Mouse (Mus musculus): ENCODE results near the gene Arhgef39.

Gene Arhgef39

GRCm38 (mm10) chr4:43477857-43478533 is 21.5 kb downstream of the Arhgef39 start:
- DNase-seq = peak; percentile 82

- no peak for DNase-seq
Measured at GRCm38 (mm10) chr4:43476604-43477003, 22.9 kb downstream of the Arhgef39 start.

- DNase-seq = no peak
Measured at GRCm38 (mm10) chr4:43473636-43474035, 25.9 kb downstream of the Arhgef39 start.

DNA sequence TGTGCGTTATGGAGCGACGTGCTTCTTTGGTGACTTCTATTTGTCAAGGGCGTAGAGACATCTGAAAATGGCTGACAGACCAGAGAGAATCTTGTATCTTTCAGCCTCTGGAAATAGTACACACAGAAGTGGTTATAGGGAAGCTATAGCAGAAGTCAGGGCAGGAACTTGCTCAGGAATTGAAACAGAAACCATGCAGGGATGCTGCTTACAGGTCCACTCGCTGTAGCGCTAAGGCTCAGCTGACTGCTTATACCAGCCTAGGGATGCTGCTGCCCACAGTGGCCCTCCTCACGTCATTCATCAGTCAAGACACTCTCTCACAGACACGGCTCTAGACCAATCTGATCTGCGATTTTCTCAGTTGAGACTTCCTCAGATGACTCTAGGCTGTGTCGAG is 29.2 kb downstream of the Arhgef39 start:
- no peak for DNase-seq

GRCm38 (mm10) chr4:43466872-43467271 is 32.6 kb downstream of the Arhgef39 start:
- no peak for DNase-seq

DNA sequence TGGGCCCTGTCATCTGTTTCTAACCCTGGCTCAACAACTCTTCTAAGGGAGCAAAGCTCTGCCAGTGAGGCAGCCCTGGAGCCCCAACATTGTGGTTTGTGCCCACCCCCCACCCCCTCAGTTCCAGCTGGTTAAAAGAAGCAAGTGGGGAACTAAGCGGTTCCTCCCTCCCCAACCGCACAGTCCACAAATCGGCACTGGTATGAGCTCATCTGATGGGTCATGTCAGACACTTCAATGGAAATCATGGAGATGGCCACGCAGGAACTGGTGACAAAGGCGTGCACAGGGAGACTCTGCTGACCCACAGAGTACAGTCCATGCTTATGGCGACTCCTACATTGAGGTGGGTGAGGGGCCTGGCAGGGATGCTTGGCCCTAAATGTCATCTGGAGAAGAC is 33.6 kb downstream of the Arhgef39 start:
- DNase-seq = no peak

DNA sequence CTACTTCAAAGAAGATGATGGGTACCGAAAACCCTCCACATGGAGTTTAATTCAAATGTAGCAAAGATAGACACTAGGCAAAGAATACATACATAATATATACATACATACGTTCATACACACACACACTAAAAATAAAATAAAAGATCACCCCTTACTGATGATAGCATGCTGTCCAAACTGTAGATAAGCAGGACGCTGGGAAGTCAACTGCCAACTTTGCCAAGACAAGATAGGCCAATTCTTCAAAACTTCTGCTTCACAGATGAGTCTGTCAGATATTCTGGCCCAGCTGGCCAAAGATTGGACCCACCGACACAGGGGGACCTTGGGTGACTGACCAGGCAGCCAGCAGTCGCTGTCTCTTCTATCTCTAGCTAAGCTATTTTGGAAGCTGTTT is 36.4 kb downstream of the Arhgef39 start:
- no peak for DNase-seq

GRCm38 (mm10) chr4:43457124-43457523 is 42.4 kb downstream of the Arhgef39 start:
- DNase-seq = no peak

GRCm38 (mm10) chr4:43456470-43456869 is 43.0 kb downstream of the Arhgef39 start:
- no peak for DNase-seq

DNA sequence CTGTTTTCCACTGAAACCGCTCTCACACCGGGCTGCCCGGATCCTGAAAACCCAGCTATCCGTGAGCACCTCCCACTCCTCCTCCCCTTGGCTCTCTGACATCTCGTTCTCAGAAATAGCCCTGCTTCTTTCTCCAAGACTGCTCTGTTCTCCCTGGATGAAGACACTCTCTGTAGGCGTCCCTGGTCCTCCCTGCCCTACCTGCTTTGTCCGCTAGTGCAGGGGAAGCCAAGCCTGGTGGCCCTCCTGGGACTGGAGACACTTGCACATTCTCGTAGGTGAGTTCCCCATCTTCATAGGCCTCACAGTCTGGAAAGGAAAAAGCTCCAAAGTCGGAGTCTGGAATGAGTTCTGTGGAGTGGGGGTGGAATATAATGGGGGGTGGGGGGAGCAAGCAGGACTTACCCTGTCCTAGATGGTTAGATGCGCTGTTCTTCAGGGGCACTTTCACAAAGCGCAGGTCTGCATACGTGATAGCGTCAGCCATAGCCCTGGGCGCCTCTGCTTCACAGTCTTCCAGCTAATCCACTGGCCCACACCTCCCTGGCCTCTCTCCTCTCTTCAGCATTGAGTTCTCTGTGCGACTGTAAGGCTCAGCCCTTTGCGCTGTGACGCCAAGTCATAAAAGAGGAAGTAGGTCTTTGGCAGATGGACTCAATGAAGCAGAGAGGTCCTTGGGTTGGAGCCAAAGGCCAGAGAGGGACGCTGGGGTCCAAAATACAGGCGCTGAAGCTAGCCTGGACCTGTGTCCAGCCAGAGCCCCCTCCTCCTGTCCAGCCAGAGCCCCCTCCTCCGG is 45.3 kb downstream of the Arhgef39 start, which contains the start of gene Cd72:
TSS of gene Cd72 (minus strand) at position 588 of the 796 bp plus-strand sequence.
- DNase-seq = no peak

DNA sequence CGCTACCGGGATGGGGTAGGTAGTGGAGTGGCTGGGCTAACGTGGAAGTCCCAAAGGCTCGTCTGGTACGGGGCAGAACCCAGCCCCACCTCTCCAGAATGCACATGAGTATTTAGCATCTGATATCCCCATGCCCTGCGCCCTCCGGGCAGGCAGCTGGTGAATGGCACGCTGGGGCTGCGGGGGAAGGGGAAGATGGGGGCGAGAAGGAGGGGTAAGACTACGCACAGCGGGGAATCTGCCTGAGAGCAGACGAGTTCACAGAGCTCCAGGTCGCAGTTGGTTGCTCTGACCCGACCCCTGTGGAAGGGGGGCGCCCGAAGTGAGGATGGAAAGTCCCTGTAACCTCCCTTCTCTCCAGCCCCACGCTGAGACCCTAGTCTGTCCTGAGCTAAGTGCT is 46.1 kb downstream of the Arhgef39 start:
- DNase-seq = no peak

DNA sequence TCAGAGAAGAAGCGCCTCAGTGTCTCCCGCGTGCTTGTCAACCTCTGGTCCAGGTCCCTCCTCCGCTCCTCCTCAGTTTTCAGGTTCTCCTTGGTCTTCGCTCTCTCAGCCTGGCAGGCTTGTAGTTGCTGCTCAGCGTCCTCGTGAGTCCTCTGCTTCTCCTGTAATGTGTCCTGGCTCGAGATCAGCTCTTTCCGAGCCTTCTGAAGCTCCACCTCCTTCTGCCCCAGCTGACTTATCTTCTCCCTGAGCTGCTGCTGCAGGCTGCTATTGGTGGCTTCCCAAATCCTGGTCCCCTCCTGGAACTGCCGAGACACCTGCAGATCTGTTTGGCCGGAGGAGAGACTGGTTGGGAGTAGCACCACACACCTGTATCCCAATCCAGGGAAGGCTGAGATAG is 47.2 kb downstream of the Arhgef39 start:
- DNase-seq = no peak

DNA sequence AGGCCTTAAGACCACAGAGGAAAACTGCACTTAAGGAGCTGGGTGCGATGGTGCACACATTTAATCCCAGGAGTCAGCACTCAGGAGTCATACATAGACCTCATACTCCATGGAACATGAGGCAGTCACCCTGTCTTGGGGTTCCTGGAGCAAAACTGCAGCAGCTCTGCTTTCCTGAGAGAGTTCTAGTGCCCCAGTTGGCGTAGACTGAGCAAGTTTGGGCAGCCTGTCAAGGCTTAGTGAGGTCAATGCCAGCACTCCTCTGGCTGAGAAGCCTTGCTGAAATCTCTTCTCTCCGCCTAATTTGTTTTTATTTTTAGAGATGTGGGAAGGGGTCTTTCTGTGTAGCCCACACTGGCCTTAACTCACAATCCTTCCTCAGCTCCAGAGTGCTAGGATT is 50.9 kb downstream of the Arhgef39 start:
- DNase-seq = no peak

GRCm38 (mm10) chr4:43447251-43447650 is 52.2 kb downstream of the Arhgef39 start:
- no peak for DNase-seq

Data from cerebellum, adult 11 months (tissue).